Mouse (Mus musculus): ENCODE data around the gene Scamp4.
A peak's percentile ranks its signal among the peaks of the same experiment; 100 is the strongest.

The Scamp4 gene

GRCm38 (mm10) chr10:80653156-80653720 lies 50.6 kb downstream of the Scamp4 start:
- DNase-seq (ENCODE audit: low read depth, low spot score) = no peak

- DNase-seq (ENCODE audit: low read depth, low spot score) = no peak
Measured at GRCm38 (mm10) chr10:80654866-80655265, 52.2 kb downstream of the Scamp4 start.

GRCm38 (mm10) chr10:80655406-80656129 lies 52.9 kb downstream of the Scamp4 start:
- no peak for DNase-seq (ENCODE audit: low read depth, low spot score)

GRCm38 (mm10) chr10:80656130-80656862 lies 53.6 kb downstream of the Scamp4 start:
- DNase-seq (ENCODE audit: low read depth, low spot score) = peak; percentile 99

GRCm38 (mm10) chr10:80656863-80657623 lies 54.4 kb downstream of the Scamp4 start, which contains the start of gene Btbd2:
TSS of gene Btbd2 (minus strand) at chr10:80657071.
- DNase-seq (ENCODE audit: low read depth, low spot score) = no peak

- no peak for DNase-seq (ENCODE audit: low read depth, low spot score)
Measured at GRCm38 (mm10) chr10:80658194-80658840, 55.6 kb downstream of the Scamp4 start.

- DNase-seq (ENCODE audit: low read depth, low spot score) = no peak
Measured at GRCm38 (mm10) chr10:80658841-80659202, 56.1 kb downstream of the Scamp4 start.

- DNase-seq (ENCODE audit: low read depth, low spot score) = no peak
Measured at GRCm38 (mm10) chr10:80659213-80659612, 56.5 kb downstream of the Scamp4 start.

- no peak for DNase-seq (ENCODE audit: low read depth, low spot score)
Measured at GRCm38 (mm10) chr10:80661149-80661548, 58.5 kb downstream of the Scamp4 start.

- no peak for DNase-seq (ENCODE audit: low read depth, low spot score)
Measured at GRCm38 (mm10) chr10:80663485-80664196, 61.0 kb downstream of the Scamp4 start.

GRCm38 (mm10) chr10:80664197-80665015 lies 61.7 kb downstream of the Scamp4 start:
- DNase-seq (ENCODE audit: low read depth, low spot score) = no peak

GRCm38 (mm10) chr10:80665016-80665380 lies 62.3 kb downstream of the Scamp4 start:
- no peak for DNase-seq (ENCODE audit: low read depth, low spot score)

All from brain, embryonic 18.5 days (tissue).